Mouse (Mus musculus): ENCODE measurements around the gene Cd46. TPM values are rescaled to one million over a fixed set of nuclear protein-coding genes. Genes with fewer than 3 reads are reported as not detected.

The Cd46 gene
- polyA plus RNA-seq, 1 experiment: 0.14 TPM

- H3K27ac ChIP-seq (ENCODE audit: insufficient read depth, low read depth, low read length): peak overlapping the region; percentile 83
- peaks cover 31% of the 10 kb centered on the region for H3K4me1 ChIP-seq (ENCODE audit: control insufficient read depth, insufficient read depth, insufficient read length, low read length)
- no peaks in the 10 kb centered on the region for H3K27me3 ChIP-seq (ENCODE audit: control insufficient read depth, insufficient read depth, low read length)
- 67% methylated on average over 5 of the region's 5 CpGs for WGBS
- no peak overlapping the region for H3K4me3 ChIP-seq (ENCODE audit: low read depth, low read length)
- H3K36me3 ChIP-seq (ENCODE audit: control insufficient read depth, insufficient read depth, low read length): no peaks in the 10 kb centered on the region
- no peak for TF ChIP-seq CTCF (IDR thresholded peaks at IDR 0.05; ENCODE audit: extremely low read depth, insufficient read length, insufficient replicate concordance, low read depth, low read length)
- TF ChIP-seq POLR2A (IDR thresholded peaks at IDR 0.05; ENCODE audit: low read depth, low read length): no peak
Observed at GRCm38 (mm10) chr1:194994262-194994661, 97.8 kb downstream of the Cd46 start.

- Histone ChIP-seq H3K27me3 (ENCODE audit: control insufficient read depth, insufficient read depth, low read length) (no peaks in the 10 kb centered on the region), H3K27ac (ENCODE audit: insufficient read depth, low read depth, low read length) (peak overlapping the region; percentile 83), H3K4me3 (ENCODE audit: low read depth, low read length) (no peak overlapping the region), H3K36me3 (ENCODE audit: control insufficient read depth, insufficient read depth, low read length) (no peaks in the 10 kb centered on the region), H3K4me1 (ENCODE audit: control insufficient read depth, insufficient read depth, insufficient read length, low read length) (peaks cover 31% of the 10 kb centered on the region)
- TF ChIP-seq CTCF (IDR thresholded peaks at IDR 0.05; ENCODE audit: extremely low read depth, insufficient read length, insufficient replicate concordance, low read depth, low read length) (no peak), POLR2A (IDR thresholded peaks at IDR 0.05; ENCODE audit: low read depth, low read length) (no peak)
- WGBS: 25% methylated on average over 1 of the region's 1 CpGs
Observed at GRCm38 (mm10) chr1:194993409-194993988, 98.5 kb downstream of the Cd46 start.

GRCm38 (mm10) chr1:194992589-194993317, 99.3 kb downstream of the Cd46 start:
- peak overlapping the region; percentile 83 for H3K27ac ChIP-seq (ENCODE audit: insufficient read depth, low read depth, low read length)

GRCm38 (mm10) chr1:194991654-194992053, 100.4 kb downstream of the Cd46 start:
- Histone ChIP-seq H3K36me3 (ENCODE audit: control insufficient read depth, insufficient read depth, low read length) (no peaks in the 10 kb centered on the region), H3K27ac (ENCODE audit: insufficient read depth, low read depth, low read length) (peak overlapping the region; percentile 22; the same call in 1 of the 2 replicates), H3K27me3 (ENCODE audit: control insufficient read depth, insufficient read depth, low read length) (no peaks in the 10 kb centered on the region), H3K4me1 (ENCODE audit: control insufficient read depth, insufficient read depth, insufficient read length, low read length) (peaks cover 29% of the 10 kb centered on the region), H3K4me3 (ENCODE audit: low read depth, low read length) (no peak overlapping the region)
- 62% methylated on average over 2 of the region's 2 CpGs for WGBS
- TF ChIP-seq POLR2A (IDR thresholded peaks at IDR 0.05; ENCODE audit: low read depth, low read length): no peak
- no peak for TF ChIP-seq CTCF (IDR thresholded peaks at IDR 0.05; ENCODE audit: extremely low read depth, insufficient read length, insufficient replicate concordance, low read depth, low read length)

More at GRCm38 (mm10) chr1:194992589-194993317, 99.3 kb downstream of the Cd46 start:
- H3K27me3 ChIP-seq (ENCODE audit: control insufficient read depth, insufficient read depth, low read length): no peaks in the 10 kb centered on the region
- no peak for TF ChIP-seq CTCF (IDR thresholded peaks at IDR 0.05; ENCODE audit: extremely low read depth, insufficient read length, insufficient replicate concordance, low read depth, low read length)
- peaks cover 29% of the 10 kb centered on the region for H3K4me1 ChIP-seq (ENCODE audit: control insufficient read depth, insufficient read depth, insufficient read length, low read length)
- H3K36me3 ChIP-seq (ENCODE audit: control insufficient read depth, insufficient read depth, low read length): no peaks in the 10 kb centered on the region
- WGBS: 50% methylated on average over 5 of the region's 5 CpGs
- no peak overlapping the region for H3K4me3 ChIP-seq (ENCODE audit: low read depth, low read length)

- 79% methylated on average over 2 of the region's 2 CpGs for WGBS
- Histone ChIP-seq H3K27me3 (ENCODE audit: control insufficient read depth, insufficient read depth, low read length) (no peaks in the 10 kb centered on the region), H3K36me3 (ENCODE audit: control insufficient read depth, insufficient read depth, low read length) (no peaks in the 10 kb centered on the region), H3K4me3 (ENCODE audit: low read depth, low read length) (no peak overlapping the region), H3K4me1 (ENCODE audit: control insufficient read depth, insufficient read depth, insufficient read length, low read length) (peaks cover 29% of the 10 kb centered on the region), H3K27ac (ENCODE audit: insufficient read depth, low read depth, low read length) (no peak overlapping the region)
- TF ChIP-seq POLR2A (IDR thresholded peaks at IDR 0.05; ENCODE audit: low read depth, low read length) (no peak), CTCF (IDR thresholded peaks at IDR 0.05; ENCODE audit: extremely low read depth, insufficient read length, insufficient replicate concordance, low read depth, low read length) (no peak)
Observed at GRCm38 (mm10) chr1:194990976-194991375, 101.1 kb downstream of the Cd46 start.

- Histone ChIP-seq H3K4me1 (ENCODE audit: control insufficient read depth, insufficient read depth, insufficient read length, low read length) (peaks cover 19% of the 10 kb centered on the region; the same call in 1 of the 2 replicates), H3K27ac (ENCODE audit: insufficient read depth, low read depth, low read length) (no peak overlapping the region), H3K36me3 (ENCODE audit: control insufficient read depth, insufficient read depth, low read length) (0 out of 2 replicates have a peak, but pooled peaks cover 1% of the 10 kb centered on the region), H3K4me3 (ENCODE audit: low read depth, low read length) (no peak overlapping the region), H3K27me3 (ENCODE audit: control insufficient read depth, insufficient read depth, low read length) (no peaks in the 10 kb centered on the region)
- WGBS: 90% methylated on average over 1 of the region's 1 CpGs
- TF ChIP-seq CTCF (IDR thresholded peaks at IDR 0.05; ENCODE audit: extremely low read depth, insufficient read length, insufficient replicate concordance, low read depth, low read length) (no peak), POLR2A (IDR thresholded peaks at IDR 0.05; ENCODE audit: low read depth, low read length) (no peak)
Observed at GRCm38 (mm10) chr1:194989024-194989423, 103.0 kb downstream of the Cd46 start.

Other genes with a start within 250 kb of the Cd46 start
- 4.5 and 5.8 TPM in 2 replicates for gene Cd34, start 153.4 kb downstream of the Cd46 start, polyA plus RNA-seq (2012; rRNA removed)
- gene Cr1l, start 39.3 kb upstream of the Cd46 start, polyA plus RNA-seq (2012; rRNA removed): 11.7 and 15.2 TPM in 2 replicates
- 0.37 and 0.58 TPM in 2 replicates for gene Cr2, start 84.5 kb upstream of the Cd46 start, polyA plus RNA-seq (2012; rRNA removed)